Mouse (Mus musculus): ENCODE measurements around the gene Crls1.

Crls1 gene

GRCm38 (mm10) chr2:132884303-132884967 is 38.0 kb downstream of the Crls1 start:
- DNase-seq (ENCODE audit: low read depth, low spot score) = no peak

GRCm38 (mm10) chr2:132885312-132885711 is 38.8 kb downstream of the Crls1 start:
- no peak for DNase-seq (ENCODE audit: low read depth, low spot score)

DNA sequence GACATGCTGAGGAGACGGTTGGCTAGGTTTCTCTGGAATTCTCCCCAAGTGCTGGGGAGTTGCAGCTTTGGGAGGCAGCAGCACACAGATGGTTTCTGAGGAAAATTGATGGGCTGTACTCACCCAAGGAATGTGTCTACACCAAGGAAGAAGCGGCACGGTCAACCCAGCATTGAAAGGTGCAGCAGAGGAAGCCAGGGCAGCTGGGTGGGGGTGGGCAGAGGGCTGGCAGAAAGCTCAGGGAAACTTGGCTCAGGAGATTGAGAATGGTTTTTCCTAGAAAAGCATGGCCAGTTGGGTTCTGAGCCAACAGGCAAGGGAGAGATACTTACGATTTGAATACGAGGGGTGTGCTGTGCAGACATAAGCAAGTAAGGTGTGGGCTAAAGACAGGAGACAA is 47.4 kb downstream of the Crls1 start:
- no peak for DNase-seq (ENCODE audit: low read depth, low spot score)

DNA sequence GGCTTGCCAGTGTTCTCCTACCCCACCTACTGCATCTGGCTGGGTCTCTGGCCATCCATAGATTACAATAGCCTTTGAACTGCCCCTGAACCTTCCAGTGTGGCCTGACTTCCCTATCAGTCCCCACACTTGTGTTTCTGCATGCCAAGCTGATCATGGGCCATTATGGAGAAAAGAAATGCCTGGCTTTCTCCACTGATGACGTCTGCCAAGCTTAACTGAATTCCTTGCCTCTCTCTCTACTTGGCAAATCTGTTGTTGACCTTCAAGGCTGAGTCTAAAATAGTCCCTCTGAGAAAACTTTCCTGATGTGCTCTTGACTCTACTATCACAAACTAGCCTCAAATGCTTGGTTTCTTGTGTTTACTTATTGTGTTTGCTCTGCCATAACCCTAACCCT is 51.7 kb downstream of the Crls1 start:
- no peak for DNase-seq (ENCODE audit: low read depth, low spot score)

- no peak for DNase-seq (ENCODE audit: low read depth, low spot score)
These were observed 54.1 kb downstream of the Crls1 start for GRCm38 (mm10) chr2:132900596-132900995.

DNA sequence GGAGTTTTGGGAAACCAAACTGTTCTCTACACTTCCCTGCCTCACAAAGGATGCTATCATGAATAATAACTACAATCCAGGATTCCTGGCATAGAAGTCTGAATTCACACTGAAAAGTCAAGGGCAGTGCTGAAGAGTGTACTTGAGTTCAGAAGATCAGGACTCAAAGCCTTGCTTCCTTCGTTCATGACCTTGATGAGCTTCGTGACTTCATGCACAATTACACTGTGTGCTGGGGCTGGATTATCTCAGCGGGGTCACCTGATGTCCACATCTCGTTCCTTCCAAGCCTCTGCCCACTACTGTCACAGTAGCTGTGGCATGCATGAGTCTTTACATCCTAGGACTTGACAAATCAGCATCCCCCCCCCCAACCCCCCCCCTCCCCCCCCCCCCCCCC is 55.2 kb downstream of the Crls1 start:
- DNase-seq (ENCODE audit: low read depth, low spot score) = no peak

DNA sequence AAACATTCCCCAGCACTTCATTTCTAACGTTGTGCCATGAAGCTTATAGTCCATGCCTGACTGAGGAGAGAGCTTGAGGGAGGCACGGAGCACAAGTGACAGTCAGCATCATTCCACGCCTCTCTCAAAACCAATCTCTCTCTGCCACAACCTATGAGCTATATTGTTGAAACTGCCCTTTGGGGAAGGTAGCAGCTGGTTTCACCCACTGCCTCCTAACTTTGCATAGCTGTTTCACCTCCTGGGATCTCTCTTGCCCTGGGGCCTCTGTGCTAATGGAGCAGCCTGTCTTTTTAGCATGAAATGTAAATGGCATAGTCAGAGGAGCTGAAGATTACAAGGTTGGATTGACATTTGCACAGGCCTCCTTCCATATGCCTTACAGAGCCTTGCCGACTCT is 55.6 kb downstream of the Crls1 start:
- DNase-seq (ENCODE audit: low read depth, low spot score) = no peak

DNA sequence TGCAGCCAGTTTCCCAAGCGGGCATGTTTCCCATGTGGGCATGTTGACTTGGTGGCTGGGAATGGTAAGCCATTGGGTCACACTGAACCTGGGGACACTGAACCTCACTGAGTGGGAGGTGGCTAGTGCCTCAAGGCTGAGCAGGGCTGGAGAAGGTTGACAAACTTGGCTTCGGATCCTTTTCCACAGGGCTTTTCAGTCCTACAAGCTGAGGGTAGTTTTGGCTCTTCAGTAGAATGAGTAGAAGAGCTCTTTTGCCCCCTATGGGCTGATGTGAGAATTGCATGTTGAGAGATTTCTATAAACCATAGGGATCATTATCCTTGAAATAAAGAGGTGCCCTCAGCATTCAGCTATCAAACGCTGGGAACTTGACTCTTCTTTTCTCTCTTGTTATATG is 57.0 kb downstream of the Crls1 start:
- DNase-seq (ENCODE audit: low read depth, low spot score) = peak; percentile 53

GRCm38 (mm10) chr2:132904961-132905360 is 58.5 kb downstream of the Crls1 start:
- DNase-seq (ENCODE audit: low read depth, low spot score) = no peak

GRCm38 (mm10) chr2:132906763-132907162 is 60.3 kb downstream of the Crls1 start:
- DNase-seq (ENCODE audit: low read depth, low spot score) = peak; percentile 29

GRCm38 (mm10) chr2:132914785-132915184 is 68.3 kb downstream of the Crls1 start:
- no peak for DNase-seq (ENCODE audit: low read depth, low spot score)
